Mouse (Mus musculus) lung, postnatal 10 days (tissue): ENCODE results near the gene Nrap.
A peak's percentile ranks its signal among the peaks of the same experiment; 100 is the strongest.

ENCODE experiments used
- DNase-seq: peaks from one replicate; pipeline ENCODE4 v3.0.0; 2021

Gene Nrap

DNA sequence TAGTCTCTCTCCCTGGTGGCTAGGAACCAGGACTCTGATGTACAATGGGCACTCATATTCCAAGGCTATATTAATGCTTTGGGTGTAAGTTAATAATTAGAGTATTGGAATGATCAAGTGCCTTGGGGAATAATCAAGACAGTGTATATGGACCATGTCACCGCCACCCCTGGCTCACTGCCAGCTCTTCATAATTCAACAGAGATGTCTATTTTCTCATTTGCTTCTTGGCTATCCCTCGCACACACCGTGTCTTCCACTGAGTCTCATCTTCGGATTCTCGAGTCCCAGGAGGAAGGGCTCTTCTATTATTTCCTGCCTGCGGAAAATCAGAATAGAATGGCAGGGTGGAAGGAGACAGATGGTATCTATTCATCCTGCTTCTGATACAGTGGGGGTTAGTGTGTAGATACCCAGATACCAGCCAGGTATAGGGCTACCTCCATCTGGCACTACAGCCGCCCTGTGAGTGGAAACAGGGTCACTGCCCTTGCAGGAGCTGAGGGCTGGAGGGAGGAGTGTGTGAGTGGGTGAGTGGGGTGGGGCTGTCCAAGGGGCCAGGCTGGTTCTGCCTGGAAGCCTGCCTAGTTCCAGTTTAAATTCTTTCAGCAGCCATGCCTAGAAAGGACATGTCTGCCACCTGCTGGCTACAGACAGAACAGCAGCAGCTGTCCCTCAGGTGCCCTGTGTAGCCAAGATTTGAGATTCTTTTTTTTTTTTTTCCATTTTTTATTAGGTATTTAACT, 95.0 kb downstream of the Nrap start:
- peak; percentile 90 for DNase-seq

DNA sequence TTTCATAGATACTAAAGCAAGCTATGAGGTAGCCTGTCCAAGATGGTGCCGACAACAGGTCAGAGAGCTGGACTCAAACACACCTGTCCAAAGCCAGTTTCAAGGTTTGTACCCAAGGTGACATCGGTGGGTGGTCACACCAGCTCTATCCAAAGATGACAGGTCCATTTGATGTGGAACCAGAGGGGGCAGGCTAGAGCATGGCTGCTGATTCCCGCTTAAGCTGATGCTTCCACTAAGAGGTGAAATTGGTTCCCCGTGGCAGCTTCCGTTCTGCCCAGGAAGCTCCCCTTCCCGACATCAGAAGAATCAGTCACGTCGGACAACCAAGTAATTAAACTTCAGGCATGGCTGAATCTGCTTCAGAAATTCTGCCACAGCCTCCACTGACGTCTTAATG, 97.5 kb downstream of the Nrap start:
- peak; percentile 22 for DNase-seq

- DNase-seq: peak; percentile 67
Measured at GRCm38 (mm10) chr19:56291898-56292297, 97.9 kb downstream of the Nrap start.

- DNase-seq: no peak
Measured at GRCm38 (mm10) chr19:56289642-56290041, 100.2 kb downstream of the Nrap start.

GRCm38 (mm10) chr19:56288436-56288835, 101.4 kb downstream of the Nrap start:
- DNase-seq: no peak

DNA sequence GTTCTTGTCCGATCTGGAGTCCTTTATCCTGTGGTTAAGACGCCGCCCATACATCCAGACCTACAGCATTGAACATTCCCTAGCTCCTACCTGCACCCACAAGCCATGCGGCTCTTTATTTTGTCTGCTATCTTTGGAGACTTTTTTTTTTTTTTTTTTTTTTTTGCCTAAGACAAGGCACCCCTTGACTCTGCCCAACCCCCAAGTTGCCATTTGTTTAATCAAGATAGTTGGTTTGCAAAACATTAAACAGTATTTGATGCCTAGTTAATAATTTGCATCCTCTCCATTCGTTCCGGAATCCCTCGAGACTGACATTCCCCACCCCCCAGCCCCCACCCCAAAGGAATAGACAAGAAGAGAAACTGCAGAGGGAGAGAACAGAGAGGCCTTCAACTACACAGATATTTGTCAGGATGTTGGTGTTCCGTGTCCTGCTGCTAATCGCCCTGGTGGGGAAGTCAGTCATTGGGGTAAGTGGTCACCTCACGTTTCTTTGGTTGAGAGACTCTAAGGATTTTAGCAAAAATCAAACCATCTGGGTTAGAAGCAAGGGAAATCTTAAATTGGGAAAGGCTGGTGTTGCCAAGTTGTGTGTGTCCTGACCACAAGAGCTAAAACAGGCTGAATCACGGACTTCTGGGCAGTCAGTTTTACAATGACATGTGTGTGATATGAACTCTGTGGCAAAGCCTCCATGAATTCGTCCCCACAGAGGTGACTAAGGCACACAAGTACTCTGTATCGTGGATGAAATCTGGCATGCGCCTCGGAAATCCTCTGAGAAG, 102.1 kb downstream of the Nrap start:
- no peak for DNase-seq

- no peak for DNase-seq
Measured at GRCm38 (mm10) chr19:56286866-56287265, 103.0 kb downstream of the Nrap start, which contains the start of gene Habp2. Habp2 (plus strand) TSS chr19:56287137.

GRCm38 (mm10) chr19:56285222-56285621, 104.6 kb downstream of the Nrap start:
- no peak for DNase-seq

DNA sequence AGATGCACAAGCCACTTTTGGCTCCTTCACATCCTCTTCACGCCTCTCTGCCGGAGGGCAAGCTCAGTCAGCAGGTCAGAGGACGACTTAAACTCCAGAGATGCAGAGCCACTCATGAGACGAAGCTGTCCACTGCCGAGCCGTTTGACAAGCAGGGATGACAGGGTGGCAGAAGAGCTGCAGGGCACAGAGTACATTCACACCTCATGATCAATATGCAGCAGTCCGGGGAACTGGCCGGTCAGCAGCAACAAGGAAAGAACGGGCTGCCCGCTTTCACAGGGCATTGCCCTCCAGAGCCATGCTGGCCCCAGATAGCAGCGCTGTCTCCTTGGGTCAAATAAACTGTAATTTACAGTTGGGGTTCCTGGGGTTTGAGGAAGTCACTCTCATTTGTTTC, 111.5 kb downstream of the Nrap start:
- no peak for DNase-seq

DNA sequence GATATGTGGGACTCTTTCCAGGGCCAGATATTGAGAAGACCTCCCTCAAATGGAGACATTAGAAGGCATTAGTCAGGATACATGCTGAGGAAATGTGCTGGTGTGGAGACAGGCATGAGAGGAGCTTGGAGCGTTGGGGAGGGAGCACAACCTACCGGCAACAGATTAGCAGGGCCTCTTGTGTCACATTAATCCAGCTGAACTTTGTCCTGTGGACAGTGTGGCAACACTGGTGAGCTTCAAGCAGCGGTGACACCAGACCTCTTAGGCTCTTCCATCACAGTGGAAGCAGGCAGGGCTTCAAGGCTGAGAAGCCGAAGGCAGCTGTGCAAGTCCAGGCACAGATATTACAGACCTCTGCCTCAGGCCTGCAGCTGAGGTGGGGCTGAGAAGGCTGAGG, 111.9 kb downstream of the Nrap start:
- no peak for DNase-seq

DNA sequence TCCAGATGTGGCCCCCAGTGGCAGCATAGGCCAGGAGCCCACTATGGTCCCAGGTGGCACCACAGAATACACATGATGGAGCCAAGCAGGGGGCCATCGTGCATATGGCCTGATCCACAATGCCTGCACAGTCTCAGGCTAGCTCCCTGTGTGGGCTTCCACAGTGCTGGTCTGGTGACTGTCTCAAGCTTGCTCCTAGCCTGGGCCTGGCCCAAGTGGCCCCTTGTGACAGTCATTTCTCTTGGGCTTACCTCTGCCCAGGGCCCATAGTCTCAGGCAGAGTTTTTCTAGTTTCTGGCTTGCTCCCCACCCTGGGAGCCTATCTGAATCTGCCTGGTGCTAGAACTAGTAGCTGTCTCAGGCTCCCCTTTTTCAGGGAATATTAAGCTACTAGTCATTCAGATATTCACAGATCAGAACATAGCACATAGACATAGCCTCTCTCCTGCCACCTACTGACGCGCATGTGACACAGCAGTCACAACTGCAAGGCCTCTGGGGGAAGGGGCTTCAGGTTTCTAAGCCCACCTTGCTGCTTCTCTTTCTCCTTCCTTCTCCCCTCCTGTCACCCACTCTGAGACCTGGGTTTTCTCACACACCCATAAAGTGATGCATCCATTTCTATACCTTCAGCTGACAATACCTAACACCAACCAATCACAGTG, 112.6 kb downstream of the Nrap start:
- no peak for DNase-seq

DNA sequence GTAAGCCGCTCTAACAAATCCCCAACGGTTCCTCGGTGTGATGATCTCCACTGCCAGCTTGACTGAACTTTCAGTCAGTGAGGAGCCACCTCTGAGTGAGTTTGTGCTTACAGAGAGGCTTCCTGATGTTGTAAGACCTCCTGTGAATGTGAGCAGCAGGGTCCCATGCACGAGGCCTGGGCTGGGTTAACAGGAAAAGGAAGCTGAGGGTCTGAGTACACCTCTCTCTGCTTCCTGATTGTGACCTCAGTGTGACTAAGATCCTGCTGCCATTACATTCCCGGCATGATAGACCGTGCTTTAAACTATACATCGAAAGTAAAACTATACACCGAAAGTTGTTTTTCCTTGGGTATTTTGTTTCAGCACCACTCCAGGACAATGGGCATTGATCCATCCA, 117.8 kb downstream of the Nrap start:
- DNase-seq: no peak
